In genomic region chr6:8770341-8770740, GRCm38 (mm10) we compare ENCODE assay signal across 8 mouse cellular contexts. TPM values are rescaled to one million over a fixed set of nuclear protein-coding genes. Genes with fewer than 3 reads are reported as not detected.
DNase-seq lines count a peak whose midpoint lies in the region; ATAC-seq lines count a peak whose summit lies in the region.

No protein-coding gene starts in this region.

- WGBS in neural tube, embryonic 13.5 days = 76% methylated on average over 10 of the region's 10 CpGs
- WGBS in heart, embryonic 12.5 days = 48% methylated on average over 10 of the region's 10 CpGs
- WGBS in liver, embryonic 11.5 days = 50% methylated on average over 10 of the region's 10 CpGs
- WGBS in stomach, embryonic 15.5 days = 56% methylated on average over 10 of the region's 10 CpGs

- no peak overlapping the region for H3K9ac ChIP-seq in neural tube, embryonic 13.5 days
- H3K9ac ChIP-seq in heart, embryonic 12.5 days = no peak overlapping the region
- peak overlapping the region; percentile 20; the same call in 1 of the 2 replicates for H3K9ac ChIP-seq in liver, embryonic 11.5 days (ENCODE audit: low read depth, low read length)
- no peak overlapping the region for H3K9ac ChIP-seq in stomach, embryonic 15.5 days

- ATAC-seq in neural tube, embryonic 13.5 days (ENCODE audit: low read depth) = no peak
- peak; percentile 77 for ATAC-seq in heart, embryonic 12.5 days (ENCODE audit: insufficient number of reproducible peaks, low FRiP score)
- ATAC-seq in liver, embryonic 11.5 days (replicated peaks; ENCODE audit: low FRiP score) = peak; percentile 73; the same call in 1 of the 2 replicates
- ATAC-seq in stomach, embryonic 15.5 days (ENCODE audit: insufficient read depth, low FRiP score, low read depth) = peak; percentile 43; the same call in 1 of the 2 replicates

- H3K9me3 ChIP-seq in neural tube, embryonic 13.5 days = no peaks in the 10 kb centered on the region
- H3K9me3 ChIP-seq in heart, embryonic 12.5 days (replicated peaks) = no peaks in the 10 kb centered on the region
- no peaks in the 10 kb centered on the region for H3K9me3 ChIP-seq in liver, embryonic 11.5 days (ENCODE audit: control insufficient read depth, low read length)
- no peaks in the 10 kb centered on the region for H3K9me3 ChIP-seq in stomach, embryonic 15.5 days

- DNase-seq in neural tube, embryonic 10.5 days (ENCODE audit: extremely low spot score, low spot score) = no peak
- no peak for DNase-seq in liver, embryonic 11.5 days (ENCODE audit: low spot score)
- no peak for DNase-seq in layer of hippocampus, adult 9-11 months
- DNase-seq in cerebellum, adult 8-10 months = no peak
- DNase-seq in cerebellum, postnatal 36 days = no peak

- H3K27me3 ChIP-seq in neural tube, embryonic 13.5 days = no peaks in the 10 kb centered on the region
- no peaks in the 10 kb centered on the region for H3K27me3 ChIP-seq in heart, embryonic 12.5 days (replicated peaks)
- no peaks in the 10 kb centered on the region for H3K27me3 ChIP-seq in liver, embryonic 11.5 days (replicated peaks; ENCODE audit: control insufficient read depth, insufficient read depth, low read length)
- no peaks in the 10 kb centered on the region for H3K27me3 ChIP-seq in stomach, embryonic 15.5 days (replicated peaks)

- 0 out of 2 replicates have a peak overlapping the region, but pooled peaks have one; percentile 9 for H3K27ac ChIP-seq in neural tube, embryonic 13.5 days (replicated peaks)
- peak overlapping the region; percentile 24 for H3K27ac ChIP-seq in heart, embryonic 12.5 days (ENCODE audit: poor library complexity, severe bottlenecking)
- H3K27ac ChIP-seq in liver, embryonic 11.5 days (ENCODE audit: low read depth, low read length) = peak overlapping the region; percentile 16
- no peak overlapping the region for H3K27ac ChIP-seq in stomach, embryonic 15.5 days

- 0 out of 2 replicates have a peak, but pooled peaks cover 3% of the 10 kb centered on the region for H3K4me1 ChIP-seq in neural tube, embryonic 13.5 days (replicated peaks)
- peaks cover 9% of the 10 kb centered on the region for H3K4me1 ChIP-seq in heart, embryonic 12.5 days (replicated peaks)
- peaks cover 6% of the 10 kb centered on the region for H3K4me1 ChIP-seq in liver, embryonic 11.5 days (replicated peaks; ENCODE audit: control insufficient read depth, insufficient read depth, low read length)
- no peaks in the 10 kb centered on the region for H3K4me1 ChIP-seq in stomach, embryonic 15.5 days

- H3K36me3 ChIP-seq in neural tube, embryonic 13.5 days = no peaks in the 10 kb centered on the region
- no peaks in the 10 kb centered on the region for H3K36me3 ChIP-seq in heart, embryonic 12.5 days
- no peaks in the 10 kb centered on the region for H3K36me3 ChIP-seq in liver, embryonic 11.5 days (ENCODE audit: control insufficient read depth, insufficient read depth, low read length)
- H3K36me3 ChIP-seq in stomach, embryonic 15.5 days = no peaks in the 10 kb centered on the region

- H3K4me3 ChIP-seq in neural tube, embryonic 13.5 days = no peak overlapping the region
- no peak overlapping the region for H3K4me3 ChIP-seq in heart, embryonic 12.5 days
- no peak overlapping the region for H3K4me3 ChIP-seq in liver, embryonic 11.5 days (ENCODE audit: low read depth, low read length)
- H3K4me3 ChIP-seq in stomach, embryonic 15.5 days (replicated peaks) = no peak overlapping the region

- no peak overlapping the region for H3K4me2 ChIP-seq in neural tube, embryonic 13.5 days
- 0 out of 2 replicates have a peak overlapping the region, but pooled peaks have one; percentile 7 for H3K4me2 ChIP-seq in heart, embryonic 12.5 days
- peak overlapping the region; percentile 30 for H3K4me2 ChIP-seq in liver, embryonic 11.5 days
- no peak overlapping the region for H3K4me2 ChIP-seq in stomach, embryonic 15.5 days

RNA-seq across cellular contexts. Expression of gene Ica1, which starts 7.9 kb away (rescaled TPM):
- polyA plus RNA-seq in neural tube, embryonic 13.5 days (2015; fragmentation: Nextera tagmentation; extraction: Ambion mirVana) = 43.3 and 46.2 TPM in 2 replicates
- 30.5 and 33.2 TPM in 2 replicates for polyA plus RNA-seq in heart, embryonic 12.5 days (2016; fragmentation: Nextera tagmentation; extraction: Ambion mirVana)
- 13.2 and 14.5 TPM in 2 replicates for polyA plus RNA-seq in liver, embryonic 11.5 days (2014; fragmentation: Nextera tagmentation; extraction: Ambion mirVana)
- polyA plus RNA-seq in stomach, embryonic 15.5 days (2015; fragmentation: Nextera tagmentation; extraction: Ambion mirVana) = 28.2 and 36.8 TPM in 2 replicates

Comparison
In these comparisons a context has a peak if more than half of its experiments do, and no peak if none do; other contexts are left out.
1. H3K4me2 ChIP-seq: peak in heart, embryonic 12.5 days (single experiment) and liver, embryonic 11.5 days (single experiment); none in neural tube, embryonic 13.5 days (single experiment) and stomach, embryonic 15.5 days (single experiment).